Mouse (Mus musculus) liver, embryonic 14.5 days (tissue): ENCODE measurements around the gene E130114P18Rik.

Experiments used
- CTCF ChIP-seq: IDR thresholded peaks from 2 replicates; pipeline ENCODE4 v1.5.1; 2016; ENCODE audit warnings: antibody characterized with exemption, low read depth, control low read depth
- EP300 ChIP-seq: IDR thresholded peaks from 2 replicates; pipeline ENCODE4 v1.6.1; 2016; ENCODE audit warnings: antibody characterized with exemption, low read depth

- TF ChIP-seq CTCF (no peak), EP300 (no peak)
Measured at GRCm38 (mm10) chr4:97820474-97821259, 42.8 kb upstream of the E130114P18Rik start.
